Mouse (Mus musculus): ENCODE data around the gene Sh2b2. TPM values are rescaled to one million over a fixed set of nuclear protein-coding genes. Genes with fewer than 3 reads are reported as not detected.

The Sh2b2 gene
- total and polyA plus RNA-seq, 2 experiments from 2014 or later = 20.9 to 58.0 TPM

GRCm38 (mm10) chr5:136201832-136202231 is 44.5 kb downstream of the Sh2b2 start:
- no peaks in the 10 kb centered on the region for H3K9me3 ChIP-seq (ENCODE audit: low read length)
- H3K27me3 ChIP-seq (ENCODE audit: insufficient read depth, low read length) = no peaks in the 10 kb centered on the region
- no peak overlapping the region for H3K9ac ChIP-seq (replicated peaks; ENCODE audit: low read length, poor library complexity, severe bottlenecking)
- peak; percentile 95 for TF ChIP-seq CTCF (IDR thresholded peaks at IDR 0.05)
- H3K4me1 ChIP-seq (ENCODE audit: insufficient read depth, low read length) = peaks cover 3% of the 10 kb centered on the region; the same call in 1 of the 2 replicates
- H3K27ac ChIP-seq (ENCODE audit: low read depth, low read length) = no peak overlapping the region
- H3K4me3 ChIP-seq (ENCODE audit: low read depth, low read length) = no peak overlapping the region
- ATAC-seq (ENCODE audit: low FRiP score) (no peak), DNase-seq (ENCODE audit: low spot score) (peak; percentile 86)
- WGBS = 31% methylated on average over 7 of the region's 7 CpGs
- H3K4me2 ChIP-seq (ENCODE audit: low read depth, low read length, poor library complexity, severe bottlenecking) = no peak overlapping the region
- peaks cover under 1% of the 10 kb centered on the region; the same call in 1 of the 2 replicates for H3K36me3 ChIP-seq (ENCODE audit: insufficient read depth, low read length)

GRCm38 (mm10) chr5:136199526-136199925 is 46.8 kb downstream of the Sh2b2 start:
- Histone ChIP-seq H3K27ac (ENCODE audit: low read depth, low read length) (no peak overlapping the region), H3K36me3 (ENCODE audit: insufficient read depth, low read length) (peaks cover 9% of the 10 kb centered on the region), H3K27me3 (ENCODE audit: insufficient read depth, low read length) (no peaks in the 10 kb centered on the region), H3K4me1 (ENCODE audit: insufficient read depth, low read length) (peaks cover 3% of the 10 kb centered on the region; the same call in 1 of the 2 replicates), H3K4me2 (ENCODE audit: low read depth, low read length, poor library complexity, severe bottlenecking) (peak overlapping the region; percentile 89), H3K9ac (replicated peaks; ENCODE audit: low read length, poor library complexity, severe bottlenecking) (no peak overlapping the region), H3K4me3 (ENCODE audit: low read depth, low read length) (peak overlapping the region; percentile 94), H3K9me3 (ENCODE audit: low read length) (no peaks in the 10 kb centered on the region)
- 19% methylated on average over 11 of the region's 11 CpGs for WGBS
- peak; percentile 28 for TF ChIP-seq CTCF (IDR thresholded peaks at IDR 0.05)
- ATAC-seq (ENCODE audit: low FRiP score) = no peak
- DNase-seq (ENCODE audit: low spot score) = no peak

GRCm38 (mm10) chr5:136198474-136199391 is 47.6 kb downstream of the Sh2b2 start, which contains the start of gene Prkrip1:
Prkrip1 (minus strand) TSS chr5:136198963.
- DNase-seq (ENCODE audit: low spot score) (peak; percentile 97), ATAC-seq (ENCODE audit: low FRiP score) (peak; percentile 81)
- peak within 1 kb of the TSS; percentile 80 for H3K9ac ChIP-seq (replicated peaks; ENCODE audit: low read length, poor library complexity, severe bottlenecking)
- no peaks in the 10 kb centered on the region for H3K27me3 ChIP-seq (ENCODE audit: insufficient read depth, low read length)
- peak within 1 kb of the TSS; percentile 89 for H3K4me2 ChIP-seq (ENCODE audit: low read depth, low read length, poor library complexity, severe bottlenecking)
- H3K27ac ChIP-seq (ENCODE audit: low read depth, low read length) = peak within 1 kb of the TSS; percentile 76
- WGBS = under 1% methylated on average over 62 of the region's 62 CpGs
- TF ChIP-seq CTCF (IDR thresholded peaks at IDR 0.05) = no peak
- no peaks in the 10 kb centered on the region for H3K9me3 ChIP-seq (ENCODE audit: low read length)
- H3K36me3 ChIP-seq (ENCODE audit: insufficient read depth, low read length) = peaks cover 17% of the 10 kb centered on the region
- H3K4me1 ChIP-seq (ENCODE audit: insufficient read depth, low read length) = peaks cover 3% of the 10 kb centered on the region; the same call in 1 of the 2 replicates
- H3K4me3 ChIP-seq (ENCODE audit: low read depth, low read length) = peak within 1 kb of the TSS; percentile 94

- peak; percentile 46 for TF ChIP-seq CTCF (IDR thresholded peaks at IDR 0.05)
- H3K36me3 ChIP-seq (ENCODE audit: insufficient read depth, low read length) = peaks cover 51% of the 10 kb centered on the region
- no peak overlapping the region for H3K27ac ChIP-seq (ENCODE audit: low read depth, low read length)
- no peaks in the 10 kb centered on the region for H3K9me3 ChIP-seq (ENCODE audit: low read length)
- DNase-seq (ENCODE audit: low spot score) (peak; percentile 33), ATAC-seq (ENCODE audit: low FRiP score) (no peak)
- H3K4me3 ChIP-seq (ENCODE audit: low read depth, low read length) = no peak overlapping the region
- H3K27me3 ChIP-seq (ENCODE audit: insufficient read depth, low read length) = no peaks in the 10 kb centered on the region
- no peak overlapping the region for H3K4me2 ChIP-seq (ENCODE audit: low read depth, low read length, poor library complexity, severe bottlenecking)
- WGBS = 87% methylated on average over 7 of the region's 7 CpGs
- no peak overlapping the region for H3K9ac ChIP-seq (replicated peaks; ENCODE audit: low read length, poor library complexity, severe bottlenecking)
- no peaks in the 10 kb centered on the region for H3K4me1 ChIP-seq (ENCODE audit: insufficient read depth, low read length)
Measured at GRCm38 (mm10) chr5:136191870-136192269, 54.5 kb downstream of the Sh2b2 start.

- WGBS = 33% methylated on average over 4 of the region's 4 CpGs
Measured at GRCm38 (mm10) chr5:136186723-136187122, 59.6 kb downstream of the Sh2b2 start.

GRCm38 (mm10) chr5:136183766-136184165 is 62.6 kb downstream of the Sh2b2 start:
- DNase-seq (ENCODE audit: low spot score) = no peak
- Histone ChIP-seq H3K36me3 (ENCODE audit: insufficient read depth, low read length) (peaks cover 66% of the 10 kb centered on the region), H3K27me3 (ENCODE audit: insufficient read depth, low read length) (no peaks in the 10 kb centered on the region), H3K4me3 (ENCODE audit: low read depth, low read length) (no peak overlapping the region), H3K4me2 (ENCODE audit: low read depth, low read length, poor library complexity, severe bottlenecking) (no peak overlapping the region), H3K4me1 (ENCODE audit: insufficient read depth, low read length) (no peaks in the 10 kb centered on the region), H3K9ac (replicated peaks; ENCODE audit: low read length, poor library complexity, severe bottlenecking) (no peak overlapping the region), H3K9me3 (ENCODE audit: low read length) (no peaks in the 10 kb centered on the region), H3K27ac (ENCODE audit: low read depth, low read length) (no peak overlapping the region)
- no peak for ATAC-seq (ENCODE audit: low FRiP score)
- peak; percentile 51 for TF ChIP-seq CTCF (IDR thresholded peaks at IDR 0.05)
- WGBS = 91% methylated on average over 7 of the region's 7 CpGs

More at GRCm38 (mm10) chr5:136186723-136187122, 59.6 kb downstream of the Sh2b2 start:
- no peak overlapping the region for H3K9ac ChIP-seq (replicated peaks; ENCODE audit: low read length, poor library complexity, severe bottlenecking)
- H3K4me2 ChIP-seq (ENCODE audit: low read depth, low read length, poor library complexity, severe bottlenecking) = no peak overlapping the region
- DNase-seq (ENCODE audit: low spot score) (peak; percentile 71), ATAC-seq (ENCODE audit: low FRiP score) (no peak; the same call in 1 of the 2 replicates)
- peaks cover 51% of the 10 kb centered on the region for H3K36me3 ChIP-seq (ENCODE audit: insufficient read depth, low read length)
- no peaks in the 10 kb centered on the region for H3K4me1 ChIP-seq (ENCODE audit: insufficient read depth, low read length)
- H3K9me3 ChIP-seq (ENCODE audit: low read length) = no peaks in the 10 kb centered on the region
- H3K4me3 ChIP-seq (ENCODE audit: low read depth, low read length) = no peak overlapping the region
- TF ChIP-seq CTCF (IDR thresholded peaks at IDR 0.05) = peak; percentile 91
- no peaks in the 10 kb centered on the region for H3K27me3 ChIP-seq (ENCODE audit: insufficient read depth, low read length)
- H3K27ac ChIP-seq (ENCODE audit: low read depth, low read length) = no peak overlapping the region

Data from midbrain, postnatal 0 days (tissue).